Mouse (Mus musculus) left cerebral cortex, postnatal 4 days (tissue): ENCODE data around the gene Ptprg. TPM values are rescaled to one million over a fixed set of nuclear protein-coding genes. Genes with fewer than 3 reads are reported as not detected.
"Not testable (repeated sequence)": the region's sequence is repeated elsewhere in the genome, so short reads cannot be mapped to it uniquely, and the experiment has no call there.

Experiments
- DNase-seq: peaks from one replicate; pipeline ENCODE4 v3.0.0-alpha.2; 2022
- intact Hi-C: fragments of 180-260 bp; cut with DNase I; formaldehyde crosslinking; loops from one replicate; pipeline ENCODE4 v1.15.1; 2025
- total RNA-seq, 2 experiments: library from RNA; stranded (reverse); gene quantifications; 2 replicates each; pipeline ENCODE4 v1.2.3; 2021

Gene Ptprg
- total RNA-seq, 2 experiments from 2014 or later = 127 to 141 TPM

GRCm38 (mm10) chr14:11812291-11812690, 259.0 kb downstream of the Ptprg start:
- DNase-seq = no peak
- intact Hi-C loops = no loop called here

- intact Hi-C loops, DNase-seq: not testable (repeated sequence)
Observed at GRCm38 (mm10) chr14:11814811-11815210, 261.5 kb downstream of the Ptprg start.

- intact Hi-C loops = no loop called here
- DNase-seq = no peak
Observed at GRCm38 (mm10) chr14:11817236-11817635, 263.9 kb downstream of the Ptprg start.

- intact Hi-C loops = no loop called here
- no peak for DNase-seq
Observed at GRCm38 (mm10) chr14:11818054-11818453, 264.7 kb downstream of the Ptprg start.

GRCm38 (mm10) chr14:11818721-11819120, 265.4 kb downstream of the Ptprg start:
- DNase-seq = no peak
- intact Hi-C loops = no loop called here

GRCm38 (mm10) chr14:11819326-11819725, 266.0 kb downstream of the Ptprg start:
- intact Hi-C loops = no loop called here
- DNase-seq = no peak

GRCm38 (mm10) chr14:11822830-11823700, 269.7 kb downstream of the Ptprg start:
- intact Hi-C loops = loop anchor here (10.0 kb wide), 1 partner anchor 258 kb away; no protein-coding TSS in a partner anchor
- peak; percentile 6 for DNase-seq

GRCm38 (mm10) chr14:11823701-11824095, 270.4 kb downstream of the Ptprg start:
- peak; percentile 24 for DNase-seq
- intact Hi-C loops = loop anchor here (10.0 kb wide), 1 partner anchor 259 kb away; no protein-coding TSS in a partner anchor

- DNase-seq = no peak
- intact Hi-C loops = loop anchor here (10.0 kb wide), 1 partner anchor 260 kb away; no protein-coding TSS in a partner anchor
Observed at GRCm38 (mm10) chr14:11824915-11825314, 271.6 kb downstream of the Ptprg start.

GRCm38 (mm10) chr14:11825551-11825950, 272.2 kb downstream of the Ptprg start:
- intact Hi-C loops = loop anchor here (10.0 kb wide), 1 partner anchor 261 kb away; no protein-coding TSS in a partner anchor

GRCm38 (mm10) chr14:11828086-11828485, 274.8 kb downstream of the Ptprg start:
- DNase-seq = peak; percentile 8
- intact Hi-C loops = loop anchor here (10.0 kb wide), 1 partner anchor 263 kb away; no protein-coding TSS in a partner anchor

More at GRCm38 (mm10) chr14:11825551-11825950, 272.2 kb downstream of the Ptprg start:
- DNase-seq = peak; percentile 65

GRCm38 (mm10) chr14:11833678-11834077, 280.3 kb downstream of the Ptprg start:
- no peak for DNase-seq
- intact Hi-C loops = loop anchor here (10.0 kb wide), 1 partner anchor 291 kb away; no protein-coding TSS in a partner anchor

GRCm38 (mm10) chr14:11835706-11836445, 282.5 kb downstream of the Ptprg start:
- DNase-seq = no peak
- intact Hi-C loops = loop anchor here (10.0 kb wide), 1 partner anchor 289 kb away; no protein-coding TSS in a partner anchor

- no peak for DNase-seq
- intact Hi-C loops = loop anchor here (10.0 kb wide), 1 partner anchor 287 kb away; no protein-coding TSS in a partner anchor
Observed at GRCm38 (mm10) chr14:11837714-11838113, 284.4 kb downstream of the Ptprg start.

- intact Hi-C loops = no loop called here
- DNase-seq = no peak
Observed at GRCm38 (mm10) chr14:11841621-11842020, 288.3 kb downstream of the Ptprg start.

GRCm38 (mm10) chr14:11852896-11853295, 299.6 kb downstream of the Ptprg start:
- DNase-seq = no peak
- intact Hi-C loops = no loop called here

GRCm38 (mm10) chr14:11855499-11855898, 302.2 kb downstream of the Ptprg start:
- DNase-seq = no peak
- intact Hi-C loops = no loop called here

GRCm38 (mm10) chr14:11857928-11858481, 304.7 kb downstream of the Ptprg start:
- intact Hi-C loops = no loop called here
- DNase-seq = no peak

- no peak for DNase-seq
- intact Hi-C loops = no loop called here
Observed at GRCm38 (mm10) chr14:11863286-11863685, 310.0 kb downstream of the Ptprg start.

- intact Hi-C loops = no loop called here
- no peak for DNase-seq
Observed at GRCm38 (mm10) chr14:11864840-11865239, 311.5 kb downstream of the Ptprg start.

- intact Hi-C loops = no loop called here
- DNase-seq = no peak
Observed at GRCm38 (mm10) chr14:11865332-11865731, 312.0 kb downstream of the Ptprg start.
